15 mouse cellular contexts compared by ENCODE assay signal in genomic region chr7:109508034-109508433, GRCm38 (mm10). TPM values are rescaled to one million over a fixed set of nuclear protein-coding genes. Genes with fewer than 3 reads are reported as not detected.
A peak's percentile ranks its signal among the peaks of the same experiment; 100 is the strongest.
DNase-seq lines count a peak whose midpoint lies in the region; ATAC-seq lines count a peak whose summit lies in the region.
"Had no signal": no experiment of that assay in that cellular context is flagged by ENCODE, and none has a peak within 500 bp of the region (broad histone marks: within the 10 kb centered on the region; RNA-seq: fewer than 3 reads in every experiment).

Gene Trim66, minus strand, starts transcription at chr7:109508134.

- ATAC-seq in forebrain, embryonic 11.5 days (replicated peaks; ENCODE audit: low FRiP score) = no peak
- ATAC-seq in hindbrain, embryonic 13.5 days (ENCODE audit: low FRiP score) = no peak
- ATAC-seq in midbrain, embryonic 14.5 days (ENCODE audit: low FRiP score, low TSS enrichment) = no peak
- ATAC-seq: liver, embryonic 12.5 days; Patski had no signal

- H3K4me2 ChIP-seq in forebrain, embryonic 11.5 days (ENCODE audit: low read depth, low read length, severe bottlenecking) = peak within 1 kb of the TSS; percentile 1; the same call in 1 of the 2 replicates
- peak within 1 kb of the TSS; percentile 33 for H3K4me2 ChIP-seq in hindbrain, embryonic 13.5 days
- peak within 1 kb of the TSS; percentile 25 for H3K4me2 ChIP-seq in midbrain, embryonic 14.5 days (ENCODE audit: low read length)
- H3K4me2 ChIP-seq: liver, embryonic 12.5 days had no signal

- no peak within 1 kb of the TSS for H3K4me3 ChIP-seq in forebrain, embryonic 11.5 days (ENCODE audit: low read depth, low read length)
- no peak within 1 kb of the TSS for H3K4me3 ChIP-seq in hindbrain, embryonic 13.5 days
- H3K4me3 ChIP-seq in midbrain, embryonic 14.5 days (replicated peaks; ENCODE audit: low read depth, low read length) = no peak within 1 kb of the TSS
- H3K4me3 ChIP-seq: layer of hippocampus, adult 2 months; liver, embryonic 12.5 days had no signal

- H3K9ac ChIP-seq in forebrain, embryonic 11.5 days (ENCODE audit: low read length) = peak within 1 kb of the TSS; percentile 1; the same call in 1 of the 2 replicates
- H3K9ac ChIP-seq in hindbrain, embryonic 13.5 days = no peak within 1 kb of the TSS
- H3K9ac ChIP-seq in midbrain, embryonic 14.5 days (replicated peaks; ENCODE audit: low read length) = no peak within 1 kb of the TSS
- H3K9ac ChIP-seq: liver, embryonic 12.5 days had no signal

- peak within 1 kb of the TSS; percentile 1 for H3K27ac ChIP-seq in forebrain, embryonic 11.5 days (ENCODE audit: low read depth, low read length)
- H3K27ac ChIP-seq in hindbrain, embryonic 13.5 days = no peak within 1 kb of the TSS
- 0 out of 2 replicates have a peak within 1 kb of the TSS, but pooled peaks have one; percentile 20 for H3K27ac ChIP-seq in midbrain, embryonic 14.5 days (replicated peaks; ENCODE audit: low read depth, low read length)
- H3K27ac ChIP-seq: layer of hippocampus, adult 2 months; liver, embryonic 12.5 days had no signal

- no peaks in the 10 kb centered on the region for H3K9me3 ChIP-seq in forebrain, embryonic 11.5 days (ENCODE audit: control insufficient read depth, low read length)
- H3K9me3 ChIP-seq in hindbrain, embryonic 13.5 days = no peaks in the 10 kb centered on the region
- H3K9me3 ChIP-seq in midbrain, embryonic 14.5 days (ENCODE audit: control insufficient read depth, low read length) = no peaks in the 10 kb centered on the region
- H3K9me3 ChIP-seq: liver, embryonic 12.5 days had no signal

- 87% methylated on average over 4 of the region's 4 CpGs for WGBS in forebrain, embryonic 11.5 days
- WGBS in hindbrain, embryonic 13.5 days = 90% methylated on average over 4 of the region's 4 CpGs
- WGBS in midbrain, embryonic 14.5 days = 84% methylated on average over 4 of the region's 4 CpGs

- no peaks in the 10 kb centered on the region; the same call in 1 of the 2 replicates for H3K4me1 ChIP-seq in forebrain, embryonic 11.5 days (replicated peaks; ENCODE audit: control insufficient read depth, insufficient read depth, low read length)
- H3K4me1 ChIP-seq in hindbrain, embryonic 13.5 days (replicated peaks) = peaks cover 8% of the 10 kb centered on the region
- peaks cover 10% of the 10 kb centered on the region for H3K4me1 ChIP-seq in midbrain, embryonic 14.5 days (ENCODE audit: control insufficient read depth, insufficient read depth, low read length)

- no peaks in the 10 kb centered on the region for H3K27me3 ChIP-seq in forebrain, embryonic 11.5 days (ENCODE audit: control insufficient read depth, insufficient read depth, low read length)
- no peaks in the 10 kb centered on the region for H3K27me3 ChIP-seq in hindbrain, embryonic 13.5 days
- H3K27me3 ChIP-seq in midbrain, embryonic 14.5 days (ENCODE audit: control insufficient read depth, insufficient read depth, low read length) = no peaks in the 10 kb centered on the region
- H3K27me3 ChIP-seq: Patski had no signal

- H3K36me3 ChIP-seq in forebrain, embryonic 11.5 days (ENCODE audit: control insufficient read depth, insufficient read depth, low read length) = no peaks in the 10 kb centered on the region
- H3K36me3 ChIP-seq in hindbrain, embryonic 13.5 days = no peaks in the 10 kb centered on the region
- no peaks in the 10 kb centered on the region for H3K36me3 ChIP-seq in midbrain, embryonic 14.5 days (ENCODE audit: control insufficient read depth, insufficient read depth, low read length)
- H3K36me3 ChIP-seq: liver, embryonic 12.5 days had no signal

- DNase-seq in left cerebral cortex, adult 18-20 months (ENCODE audit: low spot score in 2 of 2) = no peak
- no peak for DNase-seq in left cerebral cortex, adult 11 months (ENCODE audit: low spot score)
- DNase-seq in forebrain, embryonic 11.5 days (ENCODE audit: low spot score) = no peak
- DNase-seq in midbrain, embryonic 14.5 days = no peak
- no peak for DNase-seq in layer of hippocampus, adult 18-20 months (ENCODE audit: low spot score in 2 of 2)
- DNase-seq in cerebellum, adult 11 months = no peak
- no peak for DNase-seq in yolk sac, embryonic 10.5 days (ENCODE audit: low spot score)
- DNase-seq: adrenal gland, postnatal 10 days; heart, postnatal 14 days; kidney, adult 8-10 months; right cerebral cortex, postnatal 14 days had no signal

RNA-seq across cellular contexts. Expression of gene Trim66, which starts in this region (rescaled TPM):
- 10 to 100 TPM; 21.5 TPM for total RNA-seq in left cerebral cortex, adult 18-20 months (2021)
- 0.37 and 0.67 TPM in 2 replicates for polyA plus RNA-seq in forebrain, embryonic 11.5 days (2014; fragmentation: Nextera tagmentation; extraction: Ambion mirVana)
- polyA plus RNA-seq in hindbrain, embryonic 13.5 days (2015; fragmentation: Nextera tagmentation; extraction: Ambion mirVana) = 0.22 and 0.34 TPM in 2 replicates
- polyA plus RNA-seq in midbrain, embryonic 14.5 days (2014; fragmentation: Nextera tagmentation; extraction: Ambion mirVana) = 0.75 and 1.3 TPM in 2 replicates
- 1 to 10 TPM; 6.2 to 7.2 TPM for total RNA-seq in layer of hippocampus, adult 18-20 months (2021)
